ENCODE assay signal across 8 mouse cellular contexts in genomic region chr17:67861744-67862535, GRCm38 (mm10).
DNase-seq lines count a peak whose midpoint lies in the region; ATAC-seq lines count a peak whose summit lies in the region.
"Had no signal": no experiment of that assay in that cellular context is flagged by ENCODE, and none has a peak within 500 bp of the region (broad histone marks: within the 10 kb centered on the region; RNA-seq: fewer than 3 reads in every experiment).

No protein-coding gene starts in this region.

- no peak overlapping the region for H3K4me2 ChIP-seq in intestine, embryonic 15.5 days (replicated peaks)
- H3K4me2 ChIP-seq: limb, embryonic 12.5 days had no signal

- H3K4me1 ChIP-seq in intestine, embryonic 15.5 days (replicated peaks), result no peaks in the 10 kb centered on the region

- no peak overlapping the region for H3K4me3 ChIP-seq in intestine, embryonic 15.5 days (replicated peaks)
- H3K4me3 ChIP-seq: limb, embryonic 12.5 days had no signal

- peak; percentile 77 for ATAC-seq in intestine, embryonic 15.5 days

- no peaks in the 10 kb centered on the region for H3K9me3 ChIP-seq in intestine, embryonic 15.5 days
- H3K9me3 ChIP-seq: limb, embryonic 12.5 days had no signal

- H3K36me3 ChIP-seq in intestine, embryonic 15.5 days, result peaks cover 2% of the 10 kb centered on the region; the same call in 1 of the 2 replicates

- DNase-seq in adrenal gland, adult 8-10 months, result peak; percentile 34
- peak; percentile 87 to 89 for DNase-seq in cerebellum, postnatal 10 days
- DNase-seq in frontal cortex, postnatal 25 days (ENCODE audit: low spot score in 2 of 2), result peak; percentile 56 to 67
- DNase-seq in left cerebral cortex, adult 9 months (ENCODE audit: low spot score in 2 of 2), result peak; percentile 28 to 76
- peak; percentile 80 for DNase-seq in mesoderm, embryonic 11.5 days (ENCODE audit: low read depth, low spot score)
- DNase-seq in skeletal muscle tissue, adult 2 months (ENCODE audit: low read depth, low spot score), result peak; percentile 34

- no peak overlapping the region for H3K27ac ChIP-seq in intestine, embryonic 15.5 days

- no peak overlapping the region for H3K9ac ChIP-seq in intestine, embryonic 15.5 days
- H3K9ac ChIP-seq: limb, embryonic 12.5 days had no signal

- 76% methylated on average over 16 of the region's 16 CpGs for WGBS in intestine, embryonic 15.5 days

- no peaks in the 10 kb centered on the region for H3K27me3 ChIP-seq in intestine, embryonic 15.5 days (replicated peaks)
- H3K27me3 ChIP-seq: limb, embryonic 12.5 days had no signal

Comparison
In these comparisons a context has a peak if more than half of its experiments do, and no peak if none do; other contexts are left out.
1. DNase-seq: peak in every context shown above with its lines; median percentile 88 in cerebellum, postnatal 10 days; 80 in mesoderm, embryonic 11.5 days; 62 in frontal cortex, postnatal 25 days; 52 in left cerebral cortex, adult 9 months; 34 in adrenal gland, adult 8-10 months; 34 in skeletal muscle tissue, adult 2 months.